12 mouse cellular contexts compared by ENCODE assay signal in genomic region chr1:188082665-188083640, GRCm38 (mm10).
DNase-seq lines count a peak whose midpoint lies in the region; ATAC-seq and TF ChIP-seq lines count a peak whose summit lies in the region.
"Had no signal": no experiment of that assay in that cellular context is flagged by ENCODE, and none has a peak within 500 bp of the region (broad histone marks: within the 10 kb centered on the region; RNA-seq: fewer than 3 reads in every experiment).

No protein-coding gene starts in this region.

- TF ChIP-seq EP300 in stomach, postnatal 0 days (optimal IDR thresholded peaks at IDR 0.05): no peak

- no peak for DNase-seq in stomach, postnatal 0 days (ENCODE audit: low spot score)
- DNase-seq in gastrocnemius, adult 18-20 months (ENCODE audit: low spot score): no peak
- DNase-seq in heart, postnatal 10 days: no peak
- DNase-seq: heart, postnatal 36 days had no signal

- TF ChIP-seq CTCF in intestine, postnatal 0 days (IDR thresholded peaks at IDR 0.05; ENCODE audit: low read depth): no peak
- no peak for TF ChIP-seq CTCF in stomach, postnatal 0 days (IDR thresholded peaks at IDR 0.05; ENCODE audit: low read depth)

- no peak overlapping the region for H3K4me3 ChIP-seq in intestine, embryonic 15.5 days (replicated peaks)
- no peak overlapping the region for H3K4me3 ChIP-seq in intestine, postnatal 0 days (ENCODE audit: low read depth, low read length)
- no peak overlapping the region for H3K4me3 ChIP-seq in stomach, embryonic 14.5 days (ENCODE audit: low read depth, low read length)
- H3K4me3 ChIP-seq in stomach, postnatal 0 days (ENCODE audit: low read depth, low read length): no peak overlapping the region
- no peak overlapping the region for H3K4me3 ChIP-seq in neural tube, embryonic 14.5 days (ENCODE audit: low read depth, low read length)
- H3K4me3 ChIP-seq: forebrain, embryonic 12.5 days; limb, embryonic 10.5 days; lung, embryonic 15.5 days had no signal

- intact Hi-C loops in heart, postnatal 10 days (cut with DNase I): no loop called here

- no peak overlapping the region for H3K9ac ChIP-seq in intestine, embryonic 15.5 days
- H3K9ac ChIP-seq in intestine, postnatal 0 days (ENCODE audit: low read depth, low read length): no peak overlapping the region
- H3K9ac ChIP-seq in stomach, embryonic 14.5 days (replicated peaks; ENCODE audit: low read depth, low read length): no peak overlapping the region
- no peak overlapping the region for H3K9ac ChIP-seq in stomach, postnatal 0 days (ENCODE audit: low read length)
- no peak overlapping the region for H3K9ac ChIP-seq in neural tube, embryonic 14.5 days (replicated peaks; ENCODE audit: low read depth, low read length)
- H3K9ac ChIP-seq: forebrain, embryonic 12.5 days; lung, embryonic 15.5 days had no signal

- ATAC-seq in intestine, embryonic 15.5 days: peak; percentile 66; the same call in 1 of the 2 replicates
- no peak for ATAC-seq in intestine, postnatal 0 days
- ATAC-seq in stomach, embryonic 14.5 days (ENCODE audit: insufficient number of reproducible peaks, insufficient read depth, low FRiP score, low read depth): 0 out of 2 replicates have a peak, but pooled peaks have one; percentile 37
- ATAC-seq in stomach, postnatal 0 days (ENCODE audit: low FRiP score, low TSS enrichment): no peak
- ATAC-seq in common myeloid progenitor, adult 5-6 weeks (replicated peaks; ENCODE audit: low read depth, poor library complexity, severe bottlenecking): 0 out of 2 replicates have a peak, but pooled peaks have one; percentile 18
- ATAC-seq in neural tube, embryonic 14.5 days (ENCODE audit: low read depth): peak; percentile 41; the same call in 1 of the 2 replicates

- no peak overlapping the region for H3K27ac ChIP-seq in intestine, embryonic 15.5 days
- no peak overlapping the region for H3K27ac ChIP-seq in intestine, postnatal 0 days (ENCODE audit: low read depth, low read length)
- no peak overlapping the region for H3K27ac ChIP-seq in stomach, embryonic 14.5 days (ENCODE audit: low read length)
- no peak overlapping the region for H3K27ac ChIP-seq in stomach, postnatal 0 days (replicated peaks)
- H3K27ac ChIP-seq in neural tube, embryonic 14.5 days (ENCODE audit: low read depth, low read length): no peak overlapping the region
- H3K27ac ChIP-seq: limb, embryonic 10.5 days; lung, embryonic 15.5 days had no signal

- no peaks in the 10 kb centered on the region for H3K36me3 ChIP-seq in intestine, embryonic 15.5 days
- H3K36me3 ChIP-seq in intestine, postnatal 0 days (ENCODE audit: control insufficient read depth, insufficient read depth): no peaks in the 10 kb centered on the region
- H3K36me3 ChIP-seq in stomach, embryonic 14.5 days (ENCODE audit: control insufficient read depth, insufficient read depth, low read length): no peaks in the 10 kb centered on the region
- no peaks in the 10 kb centered on the region for H3K36me3 ChIP-seq in stomach, postnatal 0 days (ENCODE audit: control insufficient read depth, insufficient read depth, low read length)
- no peaks in the 10 kb centered on the region for H3K36me3 ChIP-seq in neural tube, embryonic 14.5 days (ENCODE audit: control insufficient read depth, insufficient read depth, low read length)
- H3K36me3 ChIP-seq: forebrain, embryonic 12.5 days; limb, embryonic 10.5 days; lung, embryonic 15.5 days had no signal

- H3K27me3 ChIP-seq in intestine, embryonic 15.5 days (replicated peaks): no peaks in the 10 kb centered on the region
- no peaks in the 10 kb centered on the region for H3K27me3 ChIP-seq in intestine, postnatal 0 days (replicated peaks; ENCODE audit: control insufficient read depth, insufficient read depth, low read length)
- H3K27me3 ChIP-seq in stomach, embryonic 14.5 days (ENCODE audit: control insufficient read depth, insufficient read depth, low read length): no peaks in the 10 kb centered on the region
- H3K27me3 ChIP-seq in stomach, postnatal 0 days (ENCODE audit: control insufficient read depth, insufficient read depth, low read length): no peaks in the 10 kb centered on the region
- H3K27me3 ChIP-seq in neural tube, embryonic 14.5 days (ENCODE audit: control insufficient read depth, insufficient read depth, low read length): no peaks in the 10 kb centered on the region
- H3K27me3 ChIP-seq: lung, embryonic 15.5 days had no signal

- H3K9me3 ChIP-seq in intestine, embryonic 15.5 days: no peaks in the 10 kb centered on the region
- no peaks in the 10 kb centered on the region for H3K9me3 ChIP-seq in intestine, postnatal 0 days (ENCODE audit: control insufficient read depth)
- no peaks in the 10 kb centered on the region for H3K9me3 ChIP-seq in stomach, embryonic 14.5 days (ENCODE audit: control insufficient read depth, low read depth, low read length)
- no peaks in the 10 kb centered on the region for H3K9me3 ChIP-seq in stomach, postnatal 0 days (ENCODE audit: control insufficient read depth, low read length)
- H3K9me3 ChIP-seq in neural tube, embryonic 14.5 days (ENCODE audit: control insufficient read depth, low read length): no peaks in the 10 kb centered on the region
- H3K9me3 ChIP-seq: forebrain, embryonic 12.5 days; limb, embryonic 10.5 days; lung, embryonic 15.5 days had no signal

- WGBS in intestine, embryonic 15.5 days: 63% methylated on average over 18 of the region's 18 CpGs
- 71% methylated on average over 18 of the region's 18 CpGs for WGBS in intestine, postnatal 0 days
- 65% methylated on average over 18 of the region's 18 CpGs for WGBS in stomach, embryonic 14.5 days
- 64% methylated on average over 18 of the region's 18 CpGs for WGBS in stomach, postnatal 0 days
- WGBS in neural tube, embryonic 14.5 days: 67% methylated on average over 18 of the region's 18 CpGs

- H3K4me2 ChIP-seq in intestine, embryonic 15.5 days (replicated peaks): no peak overlapping the region
- no peak overlapping the region for H3K4me2 ChIP-seq in intestine, postnatal 0 days (replicated peaks; ENCODE audit: low read depth)
- no peak overlapping the region for H3K4me2 ChIP-seq in stomach, embryonic 14.5 days (replicated peaks; ENCODE audit: low read depth, low read length)
- no peak overlapping the region for H3K4me2 ChIP-seq in stomach, postnatal 0 days (replicated peaks; ENCODE audit: low read depth)
- no peak overlapping the region for H3K4me2 ChIP-seq in neural tube, embryonic 14.5 days (ENCODE audit: low read depth, low read length)
- H3K4me2 ChIP-seq: forebrain, embryonic 12.5 days; lung, embryonic 15.5 days had no signal

- no peaks in the 10 kb centered on the region for H3K4me1 ChIP-seq in intestine, embryonic 15.5 days (replicated peaks)
- H3K4me1 ChIP-seq in intestine, postnatal 0 days (replicated peaks; ENCODE audit: control insufficient read depth, insufficient read depth, low read length): no peaks in the 10 kb centered on the region
- H3K4me1 ChIP-seq in stomach, embryonic 14.5 days (ENCODE audit: control insufficient read depth, insufficient read depth, low read length): no peaks in the 10 kb centered on the region
- H3K4me1 ChIP-seq in stomach, postnatal 0 days (replicated peaks; ENCODE audit: control insufficient read depth, insufficient read depth): no peaks in the 10 kb centered on the region
- peaks cover 4% of the 10 kb centered on the region; the same call in 1 of the 2 replicates for H3K4me1 ChIP-seq in neural tube, embryonic 14.5 days (ENCODE audit: control insufficient read depth, insufficient read depth, low read length)
- H3K4me1 ChIP-seq: lung, embryonic 15.5 days had no signal

Comparison
In these comparisons a context has a peak if more than half of its experiments do, and no peak if none do; other contexts are left out.
1. ATAC-seq: peak in intestine, embryonic 15.5 days (single experiment), stomach, embryonic 14.5 days (single experiment), common myeloid progenitor, adult 5-6 weeks (single experiment) and neural tube, embryonic 14.5 days (single experiment); none in intestine, postnatal 0 days (single experiment) and stomach, postnatal 0 days (single experiment).